Mouse (Mus musculus) granulocyte monocyte progenitor cell, adult 5-6 weeks (primary cell): ENCODE results near the gene Ucn3. TPM values are rescaled to one million over a fixed set of nuclear protein-coding genes. Genes with fewer than 3 reads are reported as not detected.
"Not testable (repeated sequence)": the region's sequence is repeated elsewhere in the genome, so short reads cannot be mapped to it uniquely, and the experiment has no call there.

ENCODE experiments used
- ATAC-seq: replicated peaks from 2 replicates; pipeline ENCODE4 v1.8.0; 2016; ENCODE audit warnings: mild to moderate bottlenecking, moderate TSS enrichment, inconsistent platforms; ENCODE audit not compliant: poor library complexity, severe bottlenecking
- total RNA-seq, 2 experiments: library from RNA; stranded (forward) in 1 of 2; stranded (reverse) in 1 of 2; fragments of 200-712, 200-1000 nt in 1 of 2; fragments of >200 nt in 1 of 2; fragmentation: Nextera tagmentation in 1 of 2; gene quantifications; 2 replicates each; pipeline ENCODE4 v1.2.3; 2014 to 2017

Gene Ucn3
- total RNA-seq (2014; fragmentation: Nextera tagmentation) (not detected in 2 replicates), total RNA-seq (2017) (not detected in 2 replicates)

GRCm38 (mm10) chr13:3945249-3945648 lies at the start of gene Ucn3:
TSS of gene Ucn3 (minus strand) at chr13:3945349.
- ATAC-seq, result no peak

GRCm38 (mm10) chr13:3992081-3992480 lies 46.9 kb upstream of the Ucn3 start:
- ATAC-seq, result no peak

- peak; percentile 50; the same call in 1 of the 2 replicates for ATAC-seq
These were observed 23.7 kb upstream of the Ucn3 start for GRCm38 (mm10) chr13:3968849-3969248.

- ATAC-seq, result no peak; the same call in 1 of the 2 replicates
These were observed 6.2 kb upstream of the Ucn3 start for GRCm38 (mm10) chr13:3951198-3951914.

- no peak for ATAC-seq
These were observed 4.3 kb upstream of the Ucn3 start for GRCm38 (mm10) chr13:3949477-3949876.

DNA sequence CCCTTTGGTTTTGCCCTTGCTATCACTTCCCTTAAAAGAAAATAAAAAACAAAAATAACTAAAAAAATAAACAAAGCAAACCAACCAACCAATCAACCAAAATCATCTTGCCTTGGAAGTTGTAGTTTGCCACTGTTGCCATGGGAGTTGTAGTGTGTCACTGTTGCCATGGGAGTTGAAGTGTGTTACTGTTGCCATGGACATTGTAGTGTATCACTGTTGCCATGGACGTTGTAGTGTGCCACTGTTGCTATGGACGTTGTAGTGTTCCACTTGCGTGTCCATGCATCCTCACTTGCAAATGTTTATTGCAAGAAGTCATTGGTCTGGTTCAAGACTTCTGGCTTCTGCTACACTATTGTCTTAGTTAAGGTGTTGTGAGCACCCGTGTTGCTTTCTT lies 2.1 kb upstream of the Ucn3 start:
- no peak for ATAC-seq

- no peak for ATAC-seq
These were observed 450 bp downstream of the Ucn3 start for GRCm38 (mm10) chr13:3944699-3945098.

DNA sequence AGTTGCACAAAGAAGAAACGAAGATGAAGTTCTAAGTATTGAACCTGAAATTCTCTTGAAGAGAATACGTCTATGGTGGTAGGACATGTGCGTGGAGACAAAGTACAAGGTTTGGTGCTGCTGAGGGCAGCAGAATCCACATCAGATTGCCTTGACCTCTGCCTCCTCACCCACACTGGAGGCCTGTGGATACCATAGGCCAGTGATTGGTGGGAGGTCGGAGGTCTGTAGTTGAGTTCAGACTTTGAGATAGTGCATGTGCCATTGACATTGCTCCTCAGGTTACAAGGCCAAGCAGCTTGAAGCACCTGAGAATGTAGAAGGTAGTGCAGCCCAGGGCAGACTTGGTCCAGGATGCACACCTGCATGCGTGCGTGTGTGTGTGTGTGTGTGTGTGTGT lies 19.1 kb downstream of the Ucn3 start:
- no peak for ATAC-seq

DNA sequence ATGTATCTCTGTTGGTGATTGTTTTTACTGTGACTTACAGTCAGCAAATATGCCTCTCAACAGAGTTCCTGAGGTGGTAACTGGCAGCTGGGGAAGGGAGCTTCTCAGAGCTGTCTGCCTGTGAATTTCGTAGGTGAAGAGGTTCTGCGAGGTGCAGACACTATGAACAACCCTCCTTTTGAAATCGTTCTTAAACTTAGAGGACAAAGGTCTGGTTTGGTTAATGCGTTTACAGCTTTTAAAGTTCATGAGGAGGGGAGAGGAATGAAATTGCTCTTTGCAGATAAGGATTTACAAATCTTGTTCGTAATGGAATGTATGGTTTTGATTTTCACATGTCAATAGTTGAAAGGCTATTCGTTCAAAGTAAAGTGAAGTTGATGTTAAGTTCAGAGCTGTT lies 19.5 kb downstream of the Ucn3 start:
- ATAC-seq, result no peak

DNA sequence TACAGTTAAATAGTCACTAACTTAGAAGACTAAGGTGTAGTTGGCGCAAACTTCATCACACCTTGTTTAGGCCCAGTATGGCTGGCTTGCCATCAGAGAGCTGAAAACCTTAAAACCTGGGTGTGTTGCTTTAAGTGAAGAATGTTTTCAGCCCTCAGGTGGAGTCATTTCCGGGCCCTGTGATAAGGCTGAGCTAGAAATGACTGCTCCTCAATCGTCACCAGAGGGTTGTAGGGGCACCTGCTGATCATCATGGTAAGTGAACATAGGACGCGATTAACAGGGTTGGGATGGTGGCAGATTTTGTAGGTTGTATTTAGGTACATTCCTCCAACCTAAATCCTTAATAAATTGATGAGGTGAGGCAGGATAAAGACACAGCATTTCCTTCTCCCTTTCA lies 20.7 kb downstream of the Ucn3 start:
- no peak for ATAC-seq

- ATAC-seq, result peak; percentile 96
These were observed 27.4 kb downstream of the Ucn3 start, which contains the start of the genes Net1 and Tubal3 for GRCm38 (mm10) chr13:3917571-3918311. TSS of gene Net1 (minus strand) at chr13:3918220. TSS of gene Tubal3 (plus strand) at chr13:3918274.

DNA sequence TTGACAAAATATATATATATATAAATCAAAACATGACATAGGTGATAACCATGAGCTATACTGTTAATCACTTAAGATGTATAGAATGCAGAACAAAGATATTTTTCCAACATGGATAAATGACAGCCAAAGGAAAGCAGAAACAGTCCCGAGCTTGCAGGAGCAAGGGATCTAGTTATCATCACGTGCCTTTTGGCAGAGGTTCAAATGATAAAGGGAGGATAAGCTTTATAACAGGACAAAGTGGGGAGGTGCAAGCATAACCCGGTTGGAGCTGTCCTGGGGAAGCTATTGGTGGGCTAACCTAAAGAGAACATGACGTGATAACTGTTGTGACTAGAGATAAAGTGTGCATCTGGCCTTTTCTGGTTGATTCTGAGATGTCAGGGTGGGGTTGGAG lies 31.6 kb downstream of the Ucn3 start:
- ATAC-seq, result no peak

DNA sequence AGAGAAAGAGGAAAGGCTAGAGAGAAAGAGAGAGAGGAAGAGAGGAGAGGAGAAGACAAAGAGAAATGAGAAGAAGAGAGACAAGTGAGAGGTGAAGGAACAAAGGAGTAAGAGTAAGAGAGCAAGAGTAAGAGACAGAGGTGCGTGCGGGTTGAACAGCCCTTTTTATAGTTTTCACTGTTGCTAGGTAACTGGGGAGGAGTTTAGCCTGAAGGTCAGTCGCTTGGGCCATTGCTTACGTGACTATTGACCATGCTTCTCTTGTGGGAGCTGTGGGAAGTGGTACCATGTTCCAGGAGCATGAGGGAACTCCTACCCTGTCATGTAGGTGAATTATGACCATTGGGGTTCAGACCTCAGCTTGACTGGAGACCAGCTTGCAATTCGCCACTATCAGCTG lies 34.8 kb downstream of the Ucn3 start:
- ATAC-seq, result no peak

- peak; percentile 88 for ATAC-seq
These were observed 36.9 kb downstream of the Ucn3 start for GRCm38 (mm10) chr13:3908262-3908661.

DNA sequence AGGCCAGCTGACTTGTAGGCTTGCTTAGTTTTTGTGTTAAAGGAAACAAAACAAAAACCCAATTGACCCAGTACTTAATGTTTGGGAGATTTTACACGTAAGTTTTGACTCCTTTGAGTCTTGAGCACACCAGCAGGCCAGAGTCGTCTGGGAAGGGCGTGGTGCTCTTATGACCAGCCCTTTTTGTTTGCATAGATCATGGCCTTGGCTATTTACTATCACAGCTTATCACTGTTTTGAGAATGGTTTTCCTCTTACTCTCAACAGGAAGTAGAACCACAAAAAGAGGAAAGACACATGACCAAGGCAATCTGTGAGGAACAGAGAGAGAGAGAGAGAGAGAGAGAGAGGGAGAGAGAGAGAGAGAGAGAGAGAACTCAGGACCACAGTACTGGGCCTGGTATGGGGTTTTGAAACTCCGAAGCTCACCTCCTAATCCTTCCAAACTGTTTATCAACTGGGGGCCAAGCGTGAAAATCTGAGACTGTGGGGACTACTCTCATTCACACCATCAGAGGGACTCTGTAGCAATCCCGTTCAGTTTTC lies 37.9 kb downstream of the Ucn3 start:
- ATAC-seq, result peak; percentile 35; the same call in 1 of the 2 replicates

GRCm38 (mm10) chr13:3899301-3899700 lies 45.8 kb downstream of the Ucn3 start:
- no peak for ATAC-seq

- not testable (repeated sequence) for ATAC-seq
These were observed 46.9 kb downstream of the Ucn3 start for GRCm38 (mm10) chr13:3898202-3898601.

DNA sequence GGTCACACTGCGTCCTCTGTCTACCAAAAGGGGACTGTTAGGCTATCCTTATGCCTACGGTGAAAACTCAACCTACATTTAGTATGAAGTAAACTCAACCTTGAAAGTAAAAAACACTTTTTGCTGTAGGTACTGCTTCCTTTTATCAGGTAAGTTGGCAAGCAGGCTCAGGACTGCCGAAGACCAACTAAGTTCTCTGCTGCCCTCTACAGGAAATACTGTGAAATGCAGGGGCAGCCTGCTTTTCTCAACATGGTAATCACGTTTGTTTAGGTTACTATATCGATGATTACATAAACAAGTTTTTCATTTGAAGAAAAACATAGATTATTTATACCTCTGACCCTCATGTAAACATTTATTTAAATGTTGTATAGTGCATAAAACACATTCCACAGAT lies 48.2 kb downstream of the Ucn3 start:
- peak; percentile 42 for ATAC-seq

GRCm38 (mm10) chr13:3896032-3896431 lies 49.1 kb downstream of the Ucn3 start:
- ATAC-seq, result no peak

DNA sequence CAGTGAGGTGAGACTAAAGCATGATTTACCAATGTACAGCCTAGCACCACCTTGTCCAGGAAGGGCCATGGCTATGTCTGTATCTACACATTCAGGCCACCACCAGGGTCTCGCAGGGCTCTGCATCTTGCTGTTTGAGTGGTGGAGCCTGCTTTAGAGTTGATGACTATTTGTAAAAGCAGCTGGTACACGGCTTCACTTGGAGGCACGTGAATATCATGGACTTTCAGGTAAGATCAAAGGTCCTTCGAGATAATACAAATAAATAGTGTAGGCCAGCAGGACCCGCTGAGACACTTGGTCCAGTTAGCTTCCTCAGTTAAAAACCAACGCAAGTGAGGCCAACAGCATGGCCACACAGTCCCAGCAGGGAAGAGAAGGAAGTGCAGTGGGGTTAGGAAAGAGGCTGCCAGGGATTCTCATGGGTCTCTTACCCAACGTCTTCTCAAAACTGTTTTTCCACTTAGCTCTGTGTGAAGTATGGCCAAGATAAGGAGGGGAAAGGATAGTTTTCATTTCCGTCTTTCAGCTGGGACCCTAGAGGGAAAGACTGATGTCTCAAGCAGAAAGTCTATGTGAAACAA lies 49.7 kb downstream of the Ucn3 start:
- ATAC-seq, result peak; percentile 60

GRCm38 (mm10) chr13:3894549-3894948 lies 50.6 kb downstream of the Ucn3 start:
- ATAC-seq, result no peak
